In the genomic region with DNA sequence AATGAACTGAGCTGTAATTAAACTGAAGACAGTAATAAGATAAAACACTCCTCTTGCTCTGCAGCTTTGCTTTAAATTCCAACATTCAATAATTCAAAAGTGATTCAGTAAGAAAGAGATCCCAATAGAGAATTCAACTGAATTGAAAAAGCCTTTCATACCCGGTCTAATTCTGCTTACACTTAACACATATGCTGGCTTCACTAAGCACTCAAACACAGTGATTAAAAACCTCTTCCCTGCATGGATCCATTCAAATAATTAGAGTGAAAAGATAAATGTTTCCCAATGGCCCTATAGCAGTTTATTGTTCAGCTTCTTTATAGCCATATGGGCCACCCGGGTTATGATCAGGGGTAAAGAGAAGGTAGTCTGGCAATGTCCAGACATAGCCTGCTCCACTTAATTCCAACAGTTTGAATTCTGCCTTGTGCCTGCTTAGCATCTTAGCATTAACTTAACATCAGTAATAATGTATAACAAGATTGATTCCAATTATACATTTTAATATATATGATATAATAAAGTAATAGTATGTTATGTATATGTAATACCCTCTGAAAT, we compare ENCODE assay signal across 28 mouse cellular contexts.
DNase-seq lines count a peak whose midpoint lies in the region; ATAC-seq and TF ChIP-seq lines count a peak whose summit lies in the region.
"Had no signal": no experiment of that assay in that cellular context is flagged by ENCODE, and none has a peak within 500 bp of the region (broad histone marks: within the 10 kb centered on the region; RNA-seq: fewer than 3 reads in every experiment).

No protein-coding gene starts in this region.

- WGBS in hindbrain, embryonic 13.5 days = 66% methylated on average over 2 of the region's 2 CpGs
- WGBS in hindbrain, embryonic 12.5 days = 81% methylated on average over 2 of the region's 2 CpGs
- WGBS in midbrain, postnatal 0 days = 78% methylated on average over 2 of the region's 2 CpGs
- WGBS in midbrain, embryonic 11.5 days = 88% methylated on average over 2 of the region's 2 CpGs
- WGBS in hindbrain, postnatal 0 days = 70% methylated on average over 2 of the region's 2 CpGs
- 27% methylated on average over 2 of the region's 2 CpGs for WGBS in neural tube, embryonic 15.5 days

- no peaks in the 10 kb centered on the region for H3K4me1 ChIP-seq in hindbrain, embryonic 13.5 days (replicated peaks)
- no peaks in the 10 kb centered on the region for H3K4me1 ChIP-seq in hindbrain, embryonic 12.5 days
- H3K4me1 ChIP-seq in midbrain, postnatal 0 days (ENCODE audit: insufficient read depth, low read length) = no peaks in the 10 kb centered on the region
- no peaks in the 10 kb centered on the region for H3K4me1 ChIP-seq in midbrain, embryonic 11.5 days (ENCODE audit: control insufficient read depth, insufficient read depth, low read length)
- H3K4me1 ChIP-seq in hindbrain, postnatal 0 days (ENCODE audit: insufficient read depth, low read length) = no peaks in the 10 kb centered on the region
- no peaks in the 10 kb centered on the region for H3K4me1 ChIP-seq in neural tube, embryonic 15.5 days
- H3K4me1 ChIP-seq: embryonic facial prominence, embryonic 12.5 days; embryonic facial prominence, embryonic 15.5 days; forebrain, embryonic 13.5 days; heart, embryonic 10.5 days; heart, embryonic 13.5 days; intestine, embryonic 15.5 days had no signal

- H3K27ac ChIP-seq in hindbrain, embryonic 13.5 days = no peak overlapping the region
- H3K27ac ChIP-seq in hindbrain, embryonic 12.5 days = no peak overlapping the region
- H3K27ac ChIP-seq in midbrain, postnatal 0 days (ENCODE audit: low read depth, low read length) = no peak overlapping the region
- H3K27ac ChIP-seq in midbrain, embryonic 11.5 days (ENCODE audit: low read depth, low read length) = no peak overlapping the region
- H3K27ac ChIP-seq in hindbrain, postnatal 0 days = no peak overlapping the region
- no peak overlapping the region for H3K27ac ChIP-seq in neural tube, embryonic 15.5 days (replicated peaks)
- H3K27ac ChIP-seq: embryonic facial prominence, embryonic 12.5 days; embryonic facial prominence, embryonic 15.5 days; forebrain, embryonic 13.5 days; heart, adult 2 months; heart, embryonic 10.5 days; heart, embryonic 13.5 days; intestine, embryonic 15.5 days had no signal

- no peak overlapping the region for H3K4me3 ChIP-seq in hindbrain, embryonic 13.5 days
- H3K4me3 ChIP-seq in hindbrain, embryonic 12.5 days = no peak overlapping the region
- H3K4me3 ChIP-seq in midbrain, postnatal 0 days (ENCODE audit: low read depth, low read length) = no peak overlapping the region
- no peak overlapping the region for H3K4me3 ChIP-seq in midbrain, embryonic 11.5 days (ENCODE audit: low read depth, low read length)
- no peak overlapping the region for H3K4me3 ChIP-seq in hindbrain, postnatal 0 days (ENCODE audit: low read length)
- H3K4me3 ChIP-seq in neural tube, embryonic 15.5 days (replicated peaks) = no peak overlapping the region
- H3K4me3 ChIP-seq: embryonic facial prominence, embryonic 12.5 days; embryonic facial prominence, embryonic 15.5 days; forebrain, embryonic 13.5 days; heart, adult 2 months; heart, embryonic 10.5 days; heart, embryonic 13.5 days; intestine, embryonic 15.5 days had no signal

- H3K27me3 ChIP-seq in hindbrain, embryonic 13.5 days = no peaks in the 10 kb centered on the region
- H3K27me3 ChIP-seq in hindbrain, embryonic 12.5 days = no peaks in the 10 kb centered on the region
- H3K27me3 ChIP-seq in midbrain, postnatal 0 days (ENCODE audit: insufficient read depth, low read length) = no peaks in the 10 kb centered on the region
- H3K27me3 ChIP-seq in midbrain, embryonic 11.5 days (ENCODE audit: control insufficient read depth, insufficient read depth, low read length) = no peaks in the 10 kb centered on the region
- no peaks in the 10 kb centered on the region for H3K27me3 ChIP-seq in hindbrain, postnatal 0 days (ENCODE audit: insufficient read depth, low read length)
- no peaks in the 10 kb centered on the region for H3K27me3 ChIP-seq in neural tube, embryonic 15.5 days (replicated peaks)
- H3K27me3 ChIP-seq: CH12.LX; embryonic facial prominence, embryonic 12.5 days; embryonic facial prominence, embryonic 15.5 days; forebrain, embryonic 13.5 days; heart, embryonic 13.5 days; intestine, embryonic 15.5 days; Patski had no signal

- DNase-seq in midbrain, postnatal 0 days (ENCODE audit: low spot score) = peak; percentile 15
- no peak for DNase-seq in midbrain, embryonic 11.5 days (ENCODE audit: low spot score, missing footprints)
- DNase-seq in hindbrain, postnatal 0 days (ENCODE audit: low spot score) = peak; percentile 9
- no peak for DNase-seq in urinary bladder, postnatal 4 days (ENCODE audit: low spot score in 2 of 2)
- DNase-seq: adrenal gland, postnatal 10 days; adrenal gland, postnatal 36 days; B cell, adult 2 months; cerebellum, adult 18-20 months; cerebellum, adult 9-11 months; cerebellum, postnatal 25 days; gastrocnemius, postnatal 10 days; gastrocnemius, postnatal 36 days; heart, adult 2 months; heart, postnatal 14 days; heart, postnatal 4 days had no signal

- no peaks in the 10 kb centered on the region for H3K36me3 ChIP-seq in hindbrain, embryonic 13.5 days
- H3K36me3 ChIP-seq in hindbrain, embryonic 12.5 days = no peaks in the 10 kb centered on the region
- no peaks in the 10 kb centered on the region for H3K36me3 ChIP-seq in midbrain, postnatal 0 days (ENCODE audit: insufficient read depth, low read length)
- H3K36me3 ChIP-seq in midbrain, embryonic 11.5 days (ENCODE audit: control insufficient read depth, insufficient read depth, low read length) = no peaks in the 10 kb centered on the region
- no peaks in the 10 kb centered on the region for H3K36me3 ChIP-seq in hindbrain, postnatal 0 days (ENCODE audit: insufficient read depth, low read length)
- H3K36me3 ChIP-seq in neural tube, embryonic 15.5 days = no peaks in the 10 kb centered on the region
- H3K36me3 ChIP-seq: embryonic facial prominence, embryonic 12.5 days; embryonic facial prominence, embryonic 15.5 days; G1E; heart, embryonic 10.5 days; heart, embryonic 13.5 days; intestine, embryonic 15.5 days had no signal

- peak; percentile 59 for ATAC-seq in hindbrain, embryonic 13.5 days (ENCODE audit: low FRiP score)
- ATAC-seq in hindbrain, embryonic 12.5 days (ENCODE audit: low FRiP score) = no peak
- no peak for ATAC-seq in midbrain, postnatal 0 days (ENCODE audit: low FRiP score)
- no peak for ATAC-seq in midbrain, embryonic 11.5 days (ENCODE audit: low FRiP score)
- ATAC-seq in hindbrain, postnatal 0 days = peak; percentile 27; the same call in 1 of the 2 replicates
- ATAC-seq in neural tube, embryonic 15.5 days (ENCODE audit: low FRiP score) = peak; percentile 76
- ATAC-seq: forebrain, embryonic 13.5 days; forebrain, embryonic 16.5 days; intestine, embryonic 15.5 days; Patski had no signal

- no peaks in the 10 kb centered on the region for H3K9me3 ChIP-seq in hindbrain, embryonic 13.5 days
- H3K9me3 ChIP-seq in hindbrain, embryonic 12.5 days (replicated peaks) = no peaks in the 10 kb centered on the region
- no peaks in the 10 kb centered on the region for H3K9me3 ChIP-seq in midbrain, postnatal 0 days (ENCODE audit: low read length)
- H3K9me3 ChIP-seq in midbrain, embryonic 11.5 days (ENCODE audit: control insufficient read depth, low read length) = no peaks in the 10 kb centered on the region
- H3K9me3 ChIP-seq in hindbrain, postnatal 0 days (ENCODE audit: low read length) = no peaks in the 10 kb centered on the region
- no peaks in the 10 kb centered on the region for H3K9me3 ChIP-seq in neural tube, embryonic 15.5 days (replicated peaks)
- H3K9me3 ChIP-seq: embryonic facial prominence, embryonic 12.5 days; embryonic facial prominence, embryonic 15.5 days; forebrain, embryonic 13.5 days; G1E; heart, embryonic 10.5 days; heart, embryonic 13.5 days; intestine, embryonic 15.5 days had no signal

- TF ChIP-seq CTCF in midbrain, postnatal 0 days (IDR thresholded peaks at IDR 0.05) = no peak
- no peak for TF ChIP-seq CTCF in hindbrain, postnatal 0 days (IDR thresholded peaks at IDR 0.05; ENCODE audit: low read depth)

- no peak overlapping the region for H3K9ac ChIP-seq in hindbrain, embryonic 13.5 days
- no peak overlapping the region for H3K9ac ChIP-seq in hindbrain, embryonic 12.5 days
- H3K9ac ChIP-seq in midbrain, postnatal 0 days (replicated peaks; ENCODE audit: low read length, poor library complexity, severe bottlenecking) = no peak overlapping the region
- H3K9ac ChIP-seq in midbrain, embryonic 11.5 days (ENCODE audit: low read length) = no peak overlapping the region
- H3K9ac ChIP-seq in hindbrain, postnatal 0 days (replicated peaks; ENCODE audit: low read length) = no peak overlapping the region
- no peak overlapping the region for H3K9ac ChIP-seq in neural tube, embryonic 15.5 days (replicated peaks)
- H3K9ac ChIP-seq: embryonic facial prominence, embryonic 12.5 days; embryonic facial prominence, embryonic 15.5 days; forebrain, embryonic 13.5 days; heart, embryonic 13.5 days; intestine, embryonic 15.5 days had no signal

- no peak overlapping the region for H3K4me2 ChIP-seq in hindbrain, embryonic 13.5 days
- no peak overlapping the region for H3K4me2 ChIP-seq in hindbrain, embryonic 12.5 days (replicated peaks)
- no peak overlapping the region for H3K4me2 ChIP-seq in midbrain, postnatal 0 days (ENCODE audit: low read depth, low read length, poor library complexity, severe bottlenecking)
- no peak overlapping the region for H3K4me2 ChIP-seq in midbrain, embryonic 11.5 days
- H3K4me2 ChIP-seq in hindbrain, postnatal 0 days (ENCODE audit: low read depth, low read length) = no peak overlapping the region
- H3K4me2 ChIP-seq in neural tube, embryonic 15.5 days = no peak overlapping the region
- H3K4me2 ChIP-seq: embryonic facial prominence, embryonic 12.5 days; embryonic facial prominence, embryonic 15.5 days; forebrain, embryonic 13.5 days; heart, embryonic 13.5 days; intestine, embryonic 15.5 days had no signal

Comparison
In these comparisons a context has a peak if more than half of its experiments do, and no peak if none do; other contexts are left out.
1. ATAC-seq: peak in hindbrain, embryonic 13.5 days (single experiment), hindbrain, postnatal 0 days (single experiment) and neural tube, embryonic 15.5 days (single experiment); none in hindbrain, embryonic 12.5 days (single experiment), midbrain, postnatal 0 days (single experiment) and midbrain, embryonic 11.5 days (single experiment).
2. DNase-seq: peak in midbrain, postnatal 0 days (single experiment) and hindbrain, postnatal 0 days (single experiment); none in midbrain, embryonic 11.5 days (single experiment) and urinary bladder, postnatal 4 days (0 of 2).